Mouse (Mus musculus): ENCODE measurements around the gene Mxd3. TPM values are rescaled to one million over a fixed set of nuclear protein-coding genes. Genes with fewer than 3 reads are reported as not detected.
A peak's percentile ranks its signal among the peaks of the same experiment; 100 is the strongest.

The Mxd3 gene
- 20.8 and 24.9 TPM in 2 replicates for polyA plus RNA-seq (2015; fragmentation: Nextera tagmentation; extraction: Ambion mirVana)

DNA sequence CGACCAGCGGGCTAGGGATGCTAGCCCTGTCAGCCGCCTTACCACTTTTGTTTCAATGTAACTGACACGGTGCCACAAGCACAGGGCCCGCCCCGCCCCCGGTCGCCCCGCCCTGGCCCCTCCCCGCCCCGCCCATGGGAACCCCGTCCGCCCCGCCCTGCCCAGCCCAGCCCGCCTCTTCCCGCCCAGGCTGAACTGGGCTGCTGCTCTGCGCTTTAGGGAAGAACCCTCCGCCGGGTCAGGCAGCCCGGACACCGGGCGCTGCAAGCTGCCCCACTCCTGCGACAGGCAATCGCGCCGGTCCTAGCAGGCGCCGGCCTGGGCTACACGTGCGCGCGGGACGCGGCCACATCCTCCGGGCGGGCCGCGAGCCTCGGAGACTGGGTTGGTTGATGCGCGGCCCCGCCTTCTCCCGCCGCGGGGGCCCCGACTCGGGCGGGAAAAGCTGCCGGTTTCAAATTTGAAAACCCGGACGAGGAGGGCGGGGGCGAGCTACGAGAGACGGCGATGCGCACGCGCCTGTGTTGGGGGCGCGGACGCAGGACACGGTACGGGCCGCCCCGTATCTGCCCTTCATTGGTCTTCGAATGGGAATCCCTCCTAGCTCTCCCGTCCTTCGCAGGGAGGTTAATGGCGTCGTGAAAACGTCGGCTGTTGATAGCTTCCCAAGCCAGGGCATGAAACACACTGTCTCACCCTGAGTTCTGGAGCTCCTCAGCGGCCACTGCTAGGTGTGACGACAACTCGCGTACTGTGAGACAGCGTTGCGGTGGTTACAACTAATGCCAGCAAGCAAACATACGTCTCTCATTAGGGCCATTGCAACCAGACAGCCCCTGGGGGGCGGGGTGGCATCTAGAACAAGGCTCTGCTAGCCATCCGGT is at the start of gene Mxd3:
Gene Mxd3 (minus strand): TSS at position 141 of the 884 bp plus-strand sequence.
- Histone ChIP-seq H3K9ac (ENCODE audit: low read depth, low read length) (peak within 1 kb of the TSS; percentile 78), H3K4me1 (ENCODE audit: control insufficient read depth, insufficient read depth, low read length) (peaks cover 35% of the 10 kb centered on the region), H3K4me2 (ENCODE audit: low read depth, low read length) (peak within 1 kb of the TSS; percentile 96), H3K27me3 (replicated peaks; ENCODE audit: control insufficient read depth, insufficient read depth, low read length) (no peaks in the 10 kb centered on the region), H3K9me3 (ENCODE audit: control insufficient read depth, low read length) (no peaks in the 10 kb centered on the region), H3K4me3 (ENCODE audit: low read length) (peak within 1 kb of the TSS; percentile 88), H3K27ac (ENCODE audit: low read length) (peak within 1 kb of the TSS; percentile 86), H3K36me3 (ENCODE audit: control insufficient read depth, insufficient read depth, low read length) (peaks cover 9% of the 10 kb centered on the region; the same call in 1 of the 2 replicates)
- under 1% methylated on average over 82 of the region's 82 CpGs for WGBS
- ATAC-seq, result peak; percentile 91

DNA sequence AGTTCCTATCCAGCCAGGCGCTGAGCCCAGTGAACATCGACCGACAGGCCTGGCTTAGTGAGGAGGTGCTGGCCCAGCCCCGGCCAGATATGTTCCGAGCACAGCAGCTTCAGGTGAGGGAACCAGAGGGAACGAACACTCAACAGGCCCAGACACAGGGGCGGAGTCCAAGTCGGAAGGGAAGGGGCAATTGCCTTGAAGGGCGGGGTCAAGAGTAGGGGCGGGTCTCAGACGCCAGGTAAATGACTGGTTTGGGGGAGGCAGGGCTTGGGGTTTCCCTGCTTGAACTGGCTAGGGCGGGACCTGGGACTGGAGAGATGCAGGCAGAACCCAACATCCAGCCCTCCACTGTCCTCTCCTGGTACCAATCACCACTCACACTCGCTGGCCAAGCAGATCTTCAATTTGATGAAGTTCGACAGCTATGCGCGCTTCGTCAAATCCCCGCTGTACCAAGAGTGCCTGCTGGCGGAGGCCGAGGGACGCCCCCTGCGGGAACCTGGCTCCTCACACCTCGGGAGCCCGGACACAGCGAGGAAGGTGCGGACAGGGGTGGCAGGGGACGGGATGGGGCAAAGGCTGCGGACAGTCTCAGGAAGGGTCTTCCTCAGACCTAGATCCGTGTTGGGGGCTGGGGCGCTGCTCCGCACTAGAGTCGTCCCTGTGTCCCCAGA is 49.4 kb upstream of the Mxd3 start:
- Histone ChIP-seq H3K9me3 (ENCODE audit: control insufficient read depth, low read length) (no peaks in the 10 kb centered on the region), H3K27ac (ENCODE audit: low read length) (no peak overlapping the region), H3K36me3 (ENCODE audit: control insufficient read depth, insufficient read depth, low read length) (no peaks in the 10 kb centered on the region), H3K9ac (ENCODE audit: low read depth, low read length) (no peak overlapping the region), H3K4me2 (ENCODE audit: low read depth, low read length) (0 out of 2 replicates have a peak overlapping the region, but pooled peaks have one; percentile 7), H3K4me3 (ENCODE audit: low read length) (peak overlapping the region; percentile 12; the same call in 1 of the 2 replicates), H3K27me3 (replicated peaks; ENCODE audit: control insufficient read depth, insufficient read depth, low read length) (peaks cover 22% of the 10 kb centered on the region), H3K4me1 (ENCODE audit: control insufficient read depth, insufficient read depth, low read length) (peaks cover 14% of the 10 kb centered on the region)
- WGBS, result 4% methylated on average over 32 of the region's 32 CpGs
- peak; percentile 45 for ATAC-seq

DNA sequence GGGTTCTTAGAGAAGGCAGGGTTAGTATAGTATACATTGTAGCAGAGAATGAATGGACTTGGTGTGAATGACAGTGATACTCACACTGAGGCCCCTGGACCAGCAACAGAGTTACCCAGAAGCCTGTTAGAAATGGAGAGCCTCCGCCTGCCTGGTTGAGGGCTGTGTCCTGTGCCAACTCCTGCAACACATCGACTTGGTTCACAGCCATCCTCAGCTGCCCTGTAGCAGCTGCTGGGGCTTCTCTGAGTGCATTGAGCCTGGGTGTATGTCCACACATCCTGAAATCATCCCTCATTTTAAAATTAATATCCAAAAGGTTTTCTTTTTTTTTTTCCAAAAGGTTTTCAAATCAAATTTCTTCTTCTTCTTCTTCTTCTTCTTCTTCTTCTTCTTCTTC is 46.3 kb upstream of the Mxd3 start:
- WGBS, result 66% methylated on average over 2 of the region's 2 CpGs
- Histone ChIP-seq H3K4me1 (ENCODE audit: control insufficient read depth, insufficient read depth, low read length) (peaks cover 14% of the 10 kb centered on the region), H3K4me2 (ENCODE audit: low read depth, low read length) (no peak overlapping the region), H3K36me3 (ENCODE audit: control insufficient read depth, insufficient read depth, low read length) (no peaks in the 10 kb centered on the region), H3K9me3 (ENCODE audit: control insufficient read depth, low read length) (no peaks in the 10 kb centered on the region), H3K27me3 (replicated peaks; ENCODE audit: control insufficient read depth, insufficient read depth, low read length) (peaks cover 22% of the 10 kb centered on the region), H3K27ac (ENCODE audit: low read length) (no peak overlapping the region), H3K9ac (ENCODE audit: low read depth, low read length) (no peak overlapping the region), H3K4me3 (ENCODE audit: low read length) (no peak overlapping the region)
- no peak for ATAC-seq

DNA sequence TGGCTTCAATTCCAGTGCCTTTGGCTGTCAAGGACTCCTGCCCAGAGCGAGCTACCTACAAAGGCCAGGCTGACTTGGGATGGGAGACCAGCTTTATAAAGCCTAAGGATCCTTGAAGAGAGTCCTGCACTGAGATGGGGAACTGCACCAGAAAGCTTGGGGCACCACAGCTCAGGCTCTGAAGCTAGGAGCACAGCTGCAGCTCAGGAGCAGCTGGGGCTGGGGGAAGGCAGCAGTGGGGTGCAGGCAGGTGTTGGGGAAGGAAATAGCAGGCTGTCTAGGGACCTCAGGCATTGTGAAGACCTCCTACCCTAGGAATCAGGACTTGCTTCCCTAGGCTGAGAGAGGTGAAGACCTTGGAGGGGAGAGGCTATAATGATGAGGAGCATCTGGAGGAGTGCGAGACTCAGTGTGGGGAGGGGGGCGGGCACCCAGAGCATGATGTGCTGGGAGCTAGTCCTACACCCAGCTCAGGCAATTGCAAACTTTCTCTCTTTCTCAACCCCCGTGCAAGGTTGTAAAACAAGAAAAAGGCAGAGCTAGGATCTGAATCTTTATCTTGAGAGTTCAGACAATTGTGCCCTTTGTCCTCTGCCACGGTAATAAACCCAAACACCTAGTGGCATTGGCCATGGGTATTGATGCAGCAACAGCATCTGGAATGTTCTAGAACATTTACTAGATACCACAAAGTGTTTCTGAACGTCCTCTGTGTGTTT is 44.7 kb upstream of the Mxd3 start:
- H3K4me2 ChIP-seq (ENCODE audit: low read depth, low read length), result 0 out of 2 replicates have a peak overlapping the region, but pooled peaks have one; percentile 5
- H3K27me3 ChIP-seq (replicated peaks; ENCODE audit: control insufficient read depth, insufficient read depth, low read length), result peaks cover 15% of the 10 kb centered on the region
- 48% methylated on average over 6 of the region's 6 CpGs for WGBS

DNA sequence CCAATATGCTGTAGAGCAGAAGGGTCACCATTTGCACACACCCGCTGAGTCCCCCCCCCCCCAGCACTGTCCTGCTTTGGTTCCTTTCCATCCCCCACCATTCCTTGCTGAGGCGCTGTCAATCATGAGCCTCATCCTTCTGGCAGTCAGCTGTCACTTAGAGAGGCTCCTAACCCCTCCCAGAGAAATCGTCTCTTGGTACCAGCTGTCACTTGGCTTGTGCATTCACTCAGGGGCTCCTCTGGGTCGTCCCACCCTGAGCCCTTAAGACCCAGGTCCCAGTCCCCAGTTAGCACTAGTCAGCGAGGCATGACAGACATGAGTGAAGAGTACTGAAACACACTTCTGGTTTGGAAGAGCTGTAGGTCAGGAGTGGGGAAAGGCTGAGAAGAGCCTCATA is 42.1 kb upstream of the Mxd3 start:
- H3K27ac ChIP-seq (ENCODE audit: low read length), result no peak overlapping the region
- H3K36me3 ChIP-seq (ENCODE audit: control insufficient read depth, insufficient read depth, low read length), result no peaks in the 10 kb centered on the region
- H3K4me3 ChIP-seq (ENCODE audit: low read length), result no peak overlapping the region
- H3K4me2 ChIP-seq (ENCODE audit: low read depth, low read length), result no peak overlapping the region
- no peaks in the 10 kb centered on the region for H3K9me3 ChIP-seq (ENCODE audit: control insufficient read depth, low read length)
- 55% methylated on average over 5 of the region's 5 CpGs for WGBS
- ATAC-seq, result no peak
- no peaks in the 10 kb centered on the region; the same call in none of the 2 replicates for H3K27me3 ChIP-seq (replicated peaks; ENCODE audit: control insufficient read depth, insufficient read depth, low read length)
- H3K4me1 ChIP-seq (ENCODE audit: control insufficient read depth, insufficient read depth, low read length), result peaks cover 8% of the 10 kb centered on the region
- H3K9ac ChIP-seq (ENCODE audit: low read depth, low read length), result no peak overlapping the region

More for the DNA sequence above, 44.7 kb upstream of the Mxd3 start:
- Histone ChIP-seq H3K4me3 (ENCODE audit: low read length) (no peak overlapping the region), H3K9me3 (ENCODE audit: control insufficient read depth, low read length) (no peaks in the 10 kb centered on the region), H3K4me1 (ENCODE audit: control insufficient read depth, insufficient read depth, low read length) (peaks cover 14% of the 10 kb centered on the region), H3K27ac (ENCODE audit: low read length) (no peak overlapping the region), H3K9ac (ENCODE audit: low read depth, low read length) (no peak overlapping the region), H3K36me3 (ENCODE audit: control insufficient read depth, insufficient read depth, low read length) (no peaks in the 10 kb centered on the region)
- ATAC-seq, result peak; percentile 75

DNA sequence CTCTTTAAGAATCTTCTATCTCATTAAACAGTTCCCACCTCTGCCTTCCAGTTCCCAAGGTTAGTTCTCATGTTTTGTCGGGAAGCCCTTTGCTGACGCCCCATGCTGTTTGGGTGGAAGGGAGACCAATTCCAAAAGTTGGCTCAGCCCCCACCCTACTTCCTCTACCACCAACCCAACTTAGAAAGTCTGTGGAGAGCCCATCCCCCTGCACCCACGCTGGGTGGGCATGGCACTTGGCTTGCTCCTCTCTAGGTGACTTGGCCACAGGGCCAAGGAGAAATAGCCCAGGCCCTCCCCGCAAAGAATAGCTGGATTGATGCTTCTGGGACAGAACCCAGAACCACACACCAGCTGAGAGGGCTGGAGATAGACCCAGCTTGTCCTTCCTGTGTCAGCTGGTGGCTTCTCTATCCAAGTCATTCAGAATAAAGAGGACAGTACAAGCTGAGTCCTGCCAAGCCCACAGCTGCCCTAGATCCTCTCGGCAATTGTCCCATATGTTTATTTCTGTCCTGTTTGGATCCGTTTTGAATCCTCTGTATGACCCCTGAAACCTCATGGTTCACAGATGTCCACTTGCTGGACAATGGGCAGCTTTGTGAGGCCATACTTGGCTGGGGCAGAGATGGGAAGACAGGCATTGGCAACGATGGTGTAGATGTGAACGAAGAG is 41.5 kb upstream of the Mxd3 start:
- Histone ChIP-seq H3K4me2 (ENCODE audit: low read depth, low read length) (no peak overlapping the region), H3K27me3 (replicated peaks; ENCODE audit: control insufficient read depth, insufficient read depth, low read length) (no peaks in the 10 kb centered on the region; the same call in none of the 2 replicates), H3K4me3 (ENCODE audit: low read length) (no peak overlapping the region), H3K9me3 (ENCODE audit: control insufficient read depth, low read length) (no peaks in the 10 kb centered on the region), H3K27ac (ENCODE audit: low read length) (no peak overlapping the region), H3K36me3 (ENCODE audit: control insufficient read depth, insufficient read depth, low read length) (no peaks in the 10 kb centered on the region), H3K4me1 (ENCODE audit: control insufficient read depth, insufficient read depth, low read length) (peaks cover 8% of the 10 kb centered on the region), H3K9ac (ENCODE audit: low read depth, low read length) (no peak overlapping the region)
- 64% methylated on average over 8 of the region's 8 CpGs for WGBS
- no peak for ATAC-seq

DNA sequence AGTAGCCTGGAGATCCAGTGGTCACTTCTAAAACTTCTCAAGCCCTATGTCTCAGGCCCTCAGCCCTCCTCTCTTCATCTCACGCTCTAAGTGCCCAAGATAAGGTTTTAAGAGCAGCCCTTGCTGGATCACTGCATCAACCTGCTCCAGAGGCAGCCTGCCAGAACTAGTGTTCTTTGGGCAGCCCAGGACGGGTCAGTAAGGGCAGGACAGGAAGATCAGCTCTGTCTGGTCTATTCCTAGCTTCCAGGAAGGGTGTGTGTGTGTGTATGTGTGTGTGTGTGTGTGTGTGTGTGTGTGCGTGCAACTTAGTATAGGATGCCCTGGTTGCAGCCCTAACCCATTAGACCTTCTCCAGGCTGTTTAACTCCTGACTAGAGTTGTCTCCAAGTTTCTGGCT is 40.6 kb upstream of the Mxd3 start:
- H3K27ac ChIP-seq (ENCODE audit: low read length), result no peak overlapping the region
- no peak overlapping the region for H3K4me2 ChIP-seq (ENCODE audit: low read depth, low read length)
- 0 out of 2 replicates have a peak overlapping the region, but pooled peaks have one; percentile 0 for H3K4me3 ChIP-seq (ENCODE audit: low read length)
- H3K4me1 ChIP-seq (ENCODE audit: control insufficient read depth, insufficient read depth, low read length), result peaks cover 8% of the 10 kb centered on the region
- ATAC-seq, result no peak
- 59% methylated on average over 3 of the region's 3 CpGs for whole genome bisulfite sequencing
- H3K9me3 ChIP-seq (ENCODE audit: control insufficient read depth, low read length), result no peaks in the 10 kb centered on the region
- H3K36me3 ChIP-seq (ENCODE audit: control insufficient read depth, insufficient read depth, low read length), result no peaks in the 10 kb centered on the region
- H3K27me3 ChIP-seq (replicated peaks; ENCODE audit: control insufficient read depth, insufficient read depth, low read length), result no peaks in the 10 kb centered on the region; the same call in none of the 2 replicates
- no peak overlapping the region for H3K9ac ChIP-seq (ENCODE audit: low read depth, low read length)

DNA sequence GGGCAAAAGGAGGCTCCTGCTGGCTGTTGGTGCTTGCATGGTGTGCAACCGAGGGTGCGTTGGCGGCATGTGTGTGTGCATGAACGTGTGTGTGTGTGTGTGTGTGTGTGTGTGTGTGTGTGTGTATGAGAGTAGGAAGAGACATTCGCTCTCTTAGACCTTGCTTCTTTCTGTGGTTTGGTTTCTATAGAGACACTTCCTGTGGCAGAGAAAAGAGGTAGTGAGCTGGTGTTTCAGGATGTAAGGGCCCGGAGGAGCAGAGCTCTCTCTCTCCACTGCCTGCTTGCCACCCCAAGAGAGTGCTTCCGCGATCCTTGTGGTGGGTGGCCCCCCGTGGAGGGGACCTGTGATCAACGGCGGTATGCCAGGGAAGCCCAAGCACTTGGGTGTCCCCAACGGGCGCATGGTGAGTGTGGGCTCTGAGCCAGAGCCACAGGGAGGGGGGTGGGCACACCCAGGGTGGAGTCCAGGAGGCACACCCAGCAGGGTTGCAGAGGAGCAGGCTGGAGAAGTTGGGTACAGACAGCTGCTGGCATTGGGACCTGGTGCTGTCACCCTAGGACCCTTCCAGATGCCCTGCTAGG is 40.0 kb upstream of the Mxd3 start, which contains the start of gene Rgs14:
Gene Rgs14 (plus strand): TSS at position 202 of the 584 bp plus-strand sequence.
- no peaks in the 10 kb centered on the region; the same call in 1 of the 2 replicates for H3K27me3 ChIP-seq (replicated peaks; ENCODE audit: control insufficient read depth, insufficient read depth, low read length)
- peaks cover 4% of the 10 kb centered on the region for H3K4me1 ChIP-seq (ENCODE audit: control insufficient read depth, insufficient read depth, low read length)
- ATAC-seq, result no peak
- 0 out of 2 replicates have a peak within 1 kb of the TSS, but pooled peaks have one; percentile 5 for H3K9ac ChIP-seq (ENCODE audit: low read depth, low read length)
- whole genome bisulfite sequencing, result 50% methylated on average over 13 of the region's 13 CpGs
- no peak within 1 kb of the TSS for H3K4me2 ChIP-seq (ENCODE audit: low read depth, low read length)
- no peaks in the 10 kb centered on the region for H3K9me3 ChIP-seq (ENCODE audit: control insufficient read depth, low read length)
- no peak within 1 kb of the TSS for H3K27ac ChIP-seq (ENCODE audit: low read length)
- H3K4me3 ChIP-seq (ENCODE audit: low read length), result 0 out of 2 replicates have a peak within 1 kb of the TSS, but pooled peaks have one; percentile 0
- no peaks in the 10 kb centered on the region for H3K36me3 ChIP-seq (ENCODE audit: control insufficient read depth, insufficient read depth, low read length)

Measured in intestine, embryonic 16.5 days (tissue).